Mouse (Mus musculus): ENCODE data around the gene Gm28047.
A peak's percentile ranks its signal among the peaks of the same experiment; 100 is the strongest.

Gene Gm28047

DNA sequence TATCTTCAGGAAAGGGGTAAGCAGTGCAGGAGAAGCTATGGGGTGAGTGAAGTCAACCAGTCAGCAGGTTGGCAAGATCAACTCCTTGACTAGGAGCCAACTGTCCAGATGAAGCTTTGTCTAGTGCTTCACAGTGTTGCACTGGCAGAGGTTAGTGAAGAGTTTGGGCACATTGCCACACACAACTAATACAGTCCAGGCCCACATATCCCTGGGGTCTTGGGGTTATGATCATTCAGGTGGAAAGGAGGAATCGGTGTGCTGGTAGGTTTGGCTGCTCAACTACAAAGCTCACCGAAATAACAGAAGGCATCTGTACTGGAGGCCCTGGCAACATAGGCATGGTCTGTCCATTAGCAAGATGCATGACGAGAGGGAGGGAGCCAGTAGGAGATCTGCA lies 77.4 kb downstream of the Gm28047 start:
- no peak for DNase-seq (ENCODE audit: low spot score)

- DNase-seq (ENCODE audit: low spot score): no peak
Observed at GRCm38 (mm10) chr15:102546677-102547427, 78.0 kb downstream of the Gm28047 start.

DNA sequence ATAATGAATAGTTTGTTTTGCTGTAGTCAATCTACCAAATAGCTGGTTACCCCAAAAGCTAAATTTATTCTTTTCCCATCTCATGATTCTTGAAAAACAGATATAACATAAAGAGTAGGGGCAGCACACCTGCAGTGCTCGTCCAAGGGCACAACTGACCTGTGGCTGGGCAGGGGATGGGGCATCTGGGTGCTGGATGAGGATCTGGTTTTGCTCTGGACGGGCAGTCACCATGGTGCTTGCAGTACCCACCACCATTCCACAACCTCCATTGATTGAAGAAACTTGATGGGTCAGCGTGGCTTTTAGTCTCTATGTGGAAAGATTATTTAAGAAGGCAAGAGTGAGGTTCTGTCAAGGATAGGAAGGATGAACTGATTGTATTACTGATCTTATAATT lies 78.6 kb downstream of the Gm28047 start:
- DNase-seq (ENCODE audit: low spot score): no peak

DNA sequence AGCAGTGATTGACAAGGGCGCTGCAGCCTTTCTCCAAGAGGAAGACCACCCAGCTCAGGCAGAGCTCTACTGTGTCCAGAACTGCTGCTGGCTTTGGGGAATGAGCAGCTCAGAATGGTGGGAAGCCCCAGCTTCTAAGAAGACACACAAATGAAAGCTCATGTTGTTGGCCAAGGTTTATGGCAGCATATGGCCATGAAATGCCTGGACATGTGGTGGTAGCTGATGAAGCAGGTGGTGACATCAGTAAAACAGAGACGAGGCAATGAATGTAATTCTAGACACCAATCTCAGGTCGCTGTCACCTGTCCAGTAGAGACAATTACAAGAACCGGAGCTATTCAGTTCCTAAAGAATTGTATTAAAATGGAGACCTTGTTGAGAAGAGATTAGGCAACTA lies 80.1 kb downstream of the Gm28047 start:
- DNase-seq (ENCODE audit: low spot score): no peak

DNA sequence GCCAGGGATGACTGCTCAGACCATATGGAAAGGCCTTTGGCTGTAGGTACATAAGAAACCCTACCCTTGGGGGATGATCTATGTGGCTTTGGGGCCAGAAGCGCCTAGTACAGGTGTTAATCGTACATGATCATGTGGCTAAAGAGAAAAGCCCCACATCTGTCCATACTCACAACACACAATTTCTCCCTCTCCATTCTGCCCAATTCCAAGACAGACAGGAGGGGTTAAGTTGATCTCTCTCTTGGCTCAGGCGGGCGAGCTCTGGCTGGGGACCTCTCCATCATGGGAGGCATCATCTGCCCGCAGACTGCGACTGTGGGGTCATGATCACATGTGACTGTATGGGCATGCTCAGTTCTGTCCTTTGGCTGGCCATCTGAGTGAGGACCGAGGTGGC lies 90.9 kb downstream of the Gm28047 start:
- DNase-seq (ENCODE audit: low spot score): no peak

DNA sequence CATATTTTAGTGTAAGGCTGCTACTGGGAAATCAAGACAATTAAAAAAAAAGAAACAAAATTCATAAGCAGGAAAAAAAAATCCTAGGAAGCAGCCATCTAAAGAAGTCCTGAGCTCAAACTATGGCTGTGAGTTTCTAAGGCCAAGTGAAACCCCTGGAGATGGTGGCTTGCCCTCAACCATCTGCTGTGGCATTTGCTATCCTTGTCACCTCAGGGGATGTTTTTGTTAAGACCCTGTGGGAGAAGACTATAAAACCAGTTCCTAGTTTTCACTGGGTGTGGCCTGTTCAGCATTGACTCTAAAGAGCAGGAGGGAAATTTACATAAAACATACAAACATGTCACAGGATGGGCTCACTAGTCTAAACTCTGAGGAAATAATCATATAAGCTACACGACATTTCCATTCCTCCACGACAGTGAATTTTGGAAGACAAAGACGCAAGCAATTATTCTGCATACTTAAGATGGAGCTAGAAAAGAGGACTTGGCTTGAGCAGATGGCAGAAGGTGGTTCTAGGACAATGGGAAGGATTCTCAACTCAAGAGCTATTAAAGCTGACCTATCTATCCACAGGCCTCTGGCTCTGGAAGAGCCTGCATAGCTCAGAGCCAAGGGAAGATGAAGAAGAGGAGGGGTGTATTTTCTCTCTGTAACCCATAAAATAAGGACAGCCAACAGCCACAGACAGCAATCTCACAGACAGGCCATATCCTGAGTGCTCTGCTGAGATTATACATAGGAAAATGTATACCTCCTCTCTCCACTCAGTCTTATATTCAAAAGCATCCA lies 92.6 kb downstream of the Gm28047 start:
- no peak for DNase-seq (ENCODE audit: low spot score)

- no peak for DNase-seq (ENCODE audit: low spot score)
Observed at GRCm38 (mm10) chr15:102531586-102531985, 93.3 kb downstream of the Gm28047 start.

DNA sequence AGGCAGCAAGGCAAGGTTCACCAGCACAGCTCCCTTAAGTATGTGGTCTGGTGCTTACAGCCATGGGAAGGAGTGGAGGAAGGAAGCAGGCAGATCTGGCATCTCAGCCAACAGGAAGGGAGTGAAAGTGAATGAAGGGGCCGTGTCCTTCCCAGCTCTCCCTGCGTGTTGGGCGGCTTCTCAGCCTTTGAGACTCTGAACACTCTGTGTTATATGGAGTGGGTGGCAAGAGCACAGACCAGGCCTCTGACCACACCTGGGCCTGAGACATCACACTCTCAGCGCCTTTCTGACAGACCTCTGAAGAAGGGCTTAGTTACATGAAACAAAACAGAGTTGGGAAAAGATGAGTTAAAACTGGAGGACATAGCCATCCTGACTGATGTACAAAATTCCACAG lies 94.3 kb downstream of the Gm28047 start:
- DNase-seq (ENCODE audit: low spot score): no peak

DNA sequence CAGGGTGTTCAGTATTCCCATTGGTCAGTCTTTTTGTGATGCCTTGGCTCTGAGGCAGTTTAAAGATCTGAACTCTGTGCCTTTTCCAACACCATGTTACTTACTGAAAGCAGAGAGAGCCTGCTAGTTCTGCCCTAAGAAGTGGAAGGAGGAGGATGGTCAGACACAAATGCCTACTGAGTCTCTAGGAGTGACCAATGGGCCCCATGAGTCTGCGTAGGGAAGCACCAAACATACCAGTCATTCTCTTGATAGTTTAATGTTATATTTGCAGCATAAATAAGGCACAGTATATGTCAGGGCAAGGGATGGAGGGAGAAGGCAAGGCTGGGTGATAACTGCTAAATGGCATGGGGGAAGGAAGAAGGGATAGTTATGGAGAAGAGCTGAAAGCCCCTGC lies 96.5 kb downstream of the Gm28047 start:
- no peak for DNase-seq (ENCODE audit: low spot score)

- no peak for DNase-seq (ENCODE audit: low spot score)
Observed at GRCm38 (mm10) chr15:102527936-102528335, 96.9 kb downstream of the Gm28047 start.

DNA sequence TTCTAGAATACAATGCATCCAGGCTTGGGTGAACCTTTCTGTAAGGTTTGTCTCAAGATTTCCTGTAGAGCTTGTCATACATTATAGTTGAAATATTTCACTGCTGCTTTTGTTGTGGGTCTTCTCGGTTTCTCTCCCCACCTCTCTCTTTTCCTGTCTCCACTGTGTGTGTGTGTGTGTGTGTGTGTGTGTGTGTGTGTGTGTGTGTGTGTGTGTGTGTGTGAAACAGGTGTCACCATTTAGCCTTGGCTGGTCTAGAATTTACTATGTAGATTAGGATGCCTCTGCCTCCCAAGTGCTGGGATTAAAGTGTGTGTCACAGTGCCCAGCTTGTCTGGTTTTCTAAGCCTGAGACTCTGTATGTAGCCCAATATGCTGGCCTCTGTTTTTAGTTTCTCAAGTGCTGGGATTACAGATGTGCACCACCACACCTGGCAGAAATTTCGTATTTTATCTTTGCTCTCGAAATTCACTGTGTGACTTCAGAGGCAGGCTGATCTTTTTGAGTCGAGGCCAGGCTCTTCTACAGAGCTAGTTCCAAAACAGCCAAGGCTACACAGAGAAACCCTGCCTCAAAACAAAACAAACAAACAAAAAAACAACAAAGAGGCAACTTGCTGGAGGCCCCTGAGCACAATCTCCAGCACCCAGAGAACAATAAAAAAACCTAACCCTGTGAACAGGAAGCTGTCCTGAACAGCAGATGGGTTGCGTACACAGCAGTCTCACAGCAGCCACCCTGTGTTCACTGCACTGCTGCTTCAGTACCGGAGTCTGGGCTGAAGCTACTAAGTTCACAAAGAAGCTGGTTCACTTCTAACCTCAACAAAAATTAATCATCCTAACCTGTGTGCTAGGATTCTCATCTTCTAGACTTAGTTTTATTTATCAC lies 98.5 kb downstream of the Gm28047 start:
- no peak for DNase-seq (ENCODE audit: low spot score)

DNA sequence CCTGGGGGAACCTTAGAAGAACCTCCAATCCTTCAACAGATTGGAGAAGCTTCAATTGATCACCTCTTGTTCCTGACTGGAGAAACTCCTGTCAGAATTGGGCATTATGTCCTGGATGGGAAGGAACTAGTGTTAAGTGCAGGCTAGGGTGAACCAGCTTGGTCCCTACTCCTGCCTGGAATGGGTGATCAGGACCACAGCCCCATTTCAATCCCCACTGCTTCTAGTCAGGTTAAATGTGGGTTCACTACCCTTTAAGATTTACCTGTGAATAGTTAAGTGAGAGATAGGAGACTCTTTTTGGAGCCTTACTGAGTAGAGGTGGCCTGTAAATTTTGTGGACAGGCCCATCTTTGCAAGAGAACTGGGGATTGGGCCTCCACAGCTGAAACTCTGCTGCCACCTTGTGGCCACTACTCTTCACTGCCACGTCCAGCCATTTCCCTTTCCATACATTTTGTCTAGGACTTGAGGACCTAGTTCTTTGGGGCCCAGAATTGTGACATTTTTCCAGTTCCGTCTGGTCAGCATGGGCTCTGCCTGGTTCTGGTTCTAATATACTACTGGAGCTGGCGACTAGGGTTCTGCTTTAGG lies 99.9 kb downstream of the Gm28047 start, which contains the start of gene Npff:
Gene Npff, minus strand, starts transcription at position 51 of the 594 bp plus-strand sequence.
- DNase-seq (ENCODE audit: low spot score): peak; percentile 68

DNA sequence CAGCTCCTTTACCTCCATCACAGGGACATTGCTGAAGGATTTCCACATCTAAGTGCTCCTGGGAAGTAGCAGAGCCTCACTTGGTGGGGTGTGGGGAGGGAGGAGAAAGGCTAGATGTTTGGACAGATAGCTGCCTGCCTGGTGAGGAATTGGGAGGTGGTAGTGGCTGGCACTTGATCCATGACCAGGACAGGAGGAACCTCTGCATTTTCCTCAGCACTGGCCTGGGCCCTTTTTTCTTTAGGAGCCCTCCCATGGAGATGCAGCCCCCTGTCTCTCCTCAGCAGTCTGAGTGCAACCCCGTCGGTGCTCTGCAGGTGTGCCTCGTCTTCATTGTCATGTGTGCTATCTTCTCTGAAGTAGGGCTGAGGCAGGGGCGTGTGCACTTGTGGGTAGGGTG lies 103.4 kb downstream of the Gm28047 start:
- no peak for DNase-seq (ENCODE audit: low spot score)

GRCm38 (mm10) chr15:102520416-102520815 lies 104.5 kb downstream of the Gm28047 start:
- no peak for DNase-seq (ENCODE audit: low spot score)

GRCm38 (mm10) chr15:102519211-102520141 lies 105.4 kb downstream of the Gm28047 start:
- no peak for DNase-seq (ENCODE audit: low spot score)

DNA sequence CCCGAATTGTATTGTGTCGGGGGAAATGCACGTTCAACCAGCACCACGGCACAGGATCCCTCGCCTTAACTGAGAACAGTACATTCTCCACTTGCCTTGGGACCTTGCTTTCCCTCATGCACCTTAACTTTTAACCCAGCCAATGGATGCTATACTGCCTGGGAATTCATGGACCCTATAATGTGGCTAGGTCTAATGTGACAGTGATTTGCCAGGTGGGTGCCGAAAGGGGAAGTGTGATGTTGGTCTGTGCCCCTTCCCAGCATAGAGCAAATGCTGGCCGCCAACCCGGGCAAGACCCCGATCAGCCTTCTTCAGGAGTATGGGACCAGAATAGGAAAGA lies 106.0 kb downstream of the Gm28047 start:
- DNase-seq (ENCODE audit: low spot score): no peak

DNA sequence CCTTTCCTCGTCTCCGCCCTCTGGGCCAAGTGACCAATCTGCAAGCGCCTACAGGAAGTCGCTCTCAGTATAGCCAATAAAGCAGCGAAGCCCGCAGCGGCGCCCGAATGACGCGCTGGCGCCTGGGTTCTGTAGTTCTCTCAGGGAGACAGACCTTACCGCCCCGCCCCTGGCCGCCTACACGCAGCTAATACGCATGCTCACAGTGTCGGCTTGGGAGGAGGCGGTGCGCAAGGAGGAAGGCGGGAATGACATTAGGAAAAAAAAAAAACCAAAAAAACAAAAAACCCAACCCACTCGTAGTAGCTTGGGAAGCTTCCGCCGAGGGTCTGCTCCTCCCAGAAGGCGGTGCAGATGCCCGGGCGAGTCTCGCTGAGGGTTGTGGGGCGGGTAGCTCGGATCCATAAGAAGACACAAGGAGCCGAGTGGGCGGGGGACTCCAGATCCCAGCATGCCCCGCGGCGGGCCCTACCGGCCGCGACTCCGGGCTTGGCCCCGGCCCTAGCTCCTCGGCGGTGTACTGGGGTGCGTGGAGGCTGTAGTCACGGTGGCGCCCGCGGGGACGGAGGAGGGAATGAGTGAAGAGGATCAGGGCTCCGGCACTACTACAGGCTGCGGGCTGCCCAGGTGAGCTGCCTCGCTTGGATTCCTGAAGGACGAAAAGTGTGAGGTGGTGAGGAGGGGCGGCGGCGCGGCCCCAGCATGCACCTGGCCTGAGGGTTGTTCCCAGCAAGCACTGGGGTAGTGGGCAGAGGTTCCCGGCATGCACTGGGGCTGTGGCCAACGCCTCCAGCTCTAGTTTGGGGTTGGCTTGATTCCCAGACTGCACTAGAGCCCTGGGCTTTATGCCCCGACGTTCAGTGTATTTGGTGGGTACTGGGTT lies 106.7 kb downstream of the Gm28047 start, which contains the start of gene Tarbp2:
Gene Tarbp2, plus strand, starts transcription at position 217 of the 883 bp plus-strand sequence.
- DNase-seq (ENCODE audit: low spot score): peak; percentile 100

GRCm38 (mm10) chr15:102517631-102517975 lies 107.3 kb downstream of the Gm28047 start:
- no peak for DNase-seq (ENCODE audit: low spot score)

GRCm38 (mm10) chr15:102516728-102517404 lies 108.0 kb downstream of the Gm28047 start, which contains the start of gene Map3k12:
Map3k12 (minus strand) TSS chr15:102517064.
- DNase-seq (ENCODE audit: low spot score): peak; percentile 85
